Mouse (Mus musculus): ENCODE data around the gene Tardbp. TPM values are rescaled to one million over a fixed set of nuclear protein-coding genes. Genes with fewer than 3 reads are reported as not detected.
A peak's percentile ranks its signal among the peaks of the same experiment; 100 is the strongest.

The Tardbp gene
- total and polyA plus RNA-seq, 3 experiments = 176 to 618 (median 341) TPM

- H3K4me1 ChIP-seq (ENCODE audit: control insufficient read depth in 1 of 2, insufficient read depth in 2 of 2) = peaks cover 2 to 26% of the 10 kb centered on the region in 2 experiments; a peak in 3 of 4 replicates
- no peak overlapping the region for H3K9ac ChIP-seq (ENCODE audit: insufficient read depth, low read depth)
- TF ChIP-seq TCF12 (IDR thresholded peaks at IDR 0.05; ENCODE audit: low read depth, low read length) (peak; percentile 54; the same call in 1 of the 2 replicates), MAX (IDR thresholded peaks at IDR 0.05; ENCODE audit: low read length) (no peak), IRF4 (IDR thresholded peaks at IDR 0.05; ENCODE audit: low read depth, low read length) (peak; percentile 82), EP300 (IDR thresholded peaks at IDR 0.05; ENCODE audit: low read length) (peak; percentile 90)
- DNase-seq (ENCODE audit: extremely low read depth) = no peak
- H3K9me3 ChIP-seq (replicated peaks; ENCODE audit: low read length) = no peaks in the 10 kb centered on the region
- in situ Hi-C loops (cut with MboI; ENCODE audit: low pct_ligation_motif_present, low pct_unique_long_range_greater_than_20kb, low sequenced_read_pairs) = no loop called here
- no peak overlapping the region for H3K4me2 ChIP-seq (ENCODE audit: insufficient read depth, low read depth, poor library complexity, severe bottlenecking)
- no peaks in the 10 kb centered on the region for H3K27me3 ChIP-seq (replicated peaks)
- H3K27ac ChIP-seq (ENCODE audit: insufficient read depth, low read depth) = no peak overlapping the region
- H3K4me3 ChIP-seq (replicated peaks in 1 of 3; ENCODE audit: low read depth in 2 of 3, low read length in 2 of 3, poor library complexity in 1 of 3) = no peak overlapping the region
- dilution Hi-C loops (cut with MboI; ENCODE audit: extremely low pct_ligation_motif_present, extremely low pct_unique_long_range_greater_than_20kb, low sequenced_read_pairs) = no loop called here
- H3K36me3 ChIP-seq (replicated peaks in 1 of 2; ENCODE audit: control insufficient read depth in 1 of 2, insufficient read depth in 1 of 2, low read length in 1 of 2) = no peaks in the 10 kb centered on the region
- no peaks in the 10 kb centered on the region for H3K79me2 ChIP-seq (replicated peaks; ENCODE audit: control insufficient read depth, extremely low read depth, insufficient read depth, poor library complexity, severe bottlenecking)
Measured at GRCm38 (mm10) chr4:148632013-148632692, 5.3 kb upstream of the Tardbp start.

GRCm38 (mm10) chr4:148627246-148627645 is 427 bp upstream of the Tardbp start:
- no peak overlapping the region for H3K4me3 ChIP-seq (replicated peaks in 1 of 3; ENCODE audit: low read depth in 2 of 3, low read length in 2 of 3, poor library complexity in 1 of 3)

GRCm38 (mm10) chr4:148625756-148626622 is 830 bp downstream of the Tardbp start:
- H3K4me3 ChIP-seq (replicated peaks in 1 of 3; ENCODE audit: low read depth in 2 of 3, low read length in 2 of 3, poor library complexity in 1 of 3) = peak overlapping the region; percentile 87 to 99 (median 94)
- peak overlapping the region; percentile 99 for H3K9ac ChIP-seq (ENCODE audit: insufficient read depth, low read depth)
- peaks cover 34 to 41% of the 10 kb centered on the region in 2 experiments for H3K36me3 ChIP-seq (replicated peaks in 1 of 2; ENCODE audit: control insufficient read depth in 1 of 2, insufficient read depth in 1 of 2, low read length in 1 of 2)
- in situ Hi-C loops (cut with MboI; ENCODE audit: low pct_ligation_motif_present, low pct_unique_long_range_greater_than_20kb, low sequenced_read_pairs) = no loop called here
- H3K27me3 ChIP-seq (replicated peaks) = no peaks in the 10 kb centered on the region
- peaks cover 6 to 42% of the 10 kb centered on the region in 2 experiments for H3K4me1 ChIP-seq (ENCODE audit: control insufficient read depth in 1 of 2, insufficient read depth in 2 of 2)
- H3K79me2 ChIP-seq (replicated peaks; ENCODE audit: control insufficient read depth, extremely low read depth, insufficient read depth, poor library complexity, severe bottlenecking) = peaks cover 55% of the 10 kb centered on the region
- H3K4me2 ChIP-seq (ENCODE audit: insufficient read depth, low read depth, poor library complexity, severe bottlenecking) = peak overlapping the region; percentile 95; the same call in 1 of the 2 replicates
- TF ChIP-seq BHLHE40 (IDR thresholded peaks at IDR 0.05; ENCODE audit: low read depth, low read length) (peak; percentile 53), CTCF (conservative IDR thresholded peaks at IDR 0.05 in 1 of 2, IDR thresholded peaks at IDR 0.05 in 1 of 2; ENCODE audit: low read depth in 2 of 2, low read length in 2 of 2) (0 out of 4 replicates have a peak, but pooled peaks of 1 of the 2 experiments have one; percentile 4), POLR2AphosphoS2 (IDR thresholded peaks at IDR 0.05; ENCODE audit: low read depth, low read length) (peak; percentile 89), TBP (conservative IDR thresholded peaks at IDR 0.05; ENCODE audit: low read depth, low read length) (peak; percentile 27; the same call in 1 of the 2 replicates), MAX (IDR thresholded peaks at IDR 0.05; ENCODE audit: low read length) (peak; percentile 92), MYC (IDR thresholded peaks at IDR 0.05; ENCODE audit: low read depth, low read length) (peak; percentile 98), ZC3H11A (IDR thresholded peaks at IDR 0.05; ENCODE audit: low read depth, low read length) (no peak), ELF1 (IDR thresholded peaks at IDR 0.05; ENCODE audit: low read depth, low read length) (peak; percentile 38; the same call in 1 of the 2 replicates), MXI1 (IDR thresholded peaks at IDR 0.05; ENCODE audit: low read depth, low read length) (peak; percentile 94), ZMIZ1 (IDR thresholded peaks at IDR 0.05; ENCODE audit: low read depth, low read length) (0 out of 2 replicates have a peak, but pooled peaks have one; percentile 19), UBTF (IDR thresholded peaks at IDR 0.05; ENCODE audit: low read depth, low read length) (0 out of 2 replicates have a peak, but pooled peaks have one; percentile 35), MAZ (IDR thresholded peaks at IDR 0.05; ENCODE audit: low read depth, low read length) (peak; percentile 80; the same call in 1 of the 2 replicates), KAT2A (IDR thresholded peaks at IDR 0.05; ENCODE audit: insufficient replicate concordance, low read length) (peak; percentile 49; the same call in 1 of the 2 replicates), USF2 (conservative IDR thresholded peaks at IDR 0.05; ENCODE audit: low read depth, low read length) (no peak), NRF1 (IDR thresholded peaks at IDR 0.05; ENCODE audit: low read depth, low read length) (no peak)
- H3K9me3 ChIP-seq (replicated peaks; ENCODE audit: low read length) = no peaks in the 10 kb centered on the region
- peak overlapping the region; percentile 92 for H3K27ac ChIP-seq (ENCODE audit: insufficient read depth, low read depth)
- dilution Hi-C loops (cut with MboI; ENCODE audit: extremely low pct_ligation_motif_present, extremely low pct_unique_long_range_greater_than_20kb, low sequenced_read_pairs) = no loop called here
- peak; percentile 87 for DNase-seq (ENCODE audit: extremely low read depth)

More at GRCm38 (mm10) chr4:148627246-148627645, 427 bp upstream of the Tardbp start:
- H3K9ac ChIP-seq (ENCODE audit: insufficient read depth, low read depth) = peak overlapping the region; percentile 36
- in situ Hi-C loops (cut with MboI; ENCODE audit: low pct_ligation_motif_present, low pct_unique_long_range_greater_than_20kb, low sequenced_read_pairs) = no loop called here
- no peak overlapping the region for H3K27ac ChIP-seq (ENCODE audit: insufficient read depth, low read depth)
- no peak for DNase-seq (ENCODE audit: extremely low read depth)
- H3K79me2 ChIP-seq (replicated peaks; ENCODE audit: control insufficient read depth, extremely low read depth, insufficient read depth, poor library complexity, severe bottlenecking) = peaks cover 43% of the 10 kb centered on the region
- no peaks in the 10 kb centered on the region for H3K9me3 ChIP-seq (replicated peaks; ENCODE audit: low read length)
- dilution Hi-C loops (cut with MboI; ENCODE audit: extremely low pct_ligation_motif_present, extremely low pct_unique_long_range_greater_than_20kb, low sequenced_read_pairs) = no loop called here
- peak overlapping the region; percentile 45; the same call in 1 of the 2 replicates for H3K4me2 ChIP-seq (ENCODE audit: insufficient read depth, low read depth, poor library complexity, severe bottlenecking)
- H3K4me1 ChIP-seq (ENCODE audit: control insufficient read depth in 1 of 2, insufficient read depth in 2 of 2) = peaks cover 6 to 35% of the 10 kb centered on the region in 2 experiments
- TF ChIP-seq ZKSCAN1 (IDR thresholded peaks at IDR 0.05; ENCODE audit: borderline replicate concordance, low read depth, low read length) = no peak
- no peak for TF ChIP-seq MAFK (IDR thresholded peaks at IDR 0.05; ENCODE audit: insufficient replicate concordance, low read length)
- TF ChIP-seq GABPA (IDR thresholded peaks at IDR 0.05; ENCODE audit: insufficient replicate concordance, low read depth, low read length) = no peak
- no peak for TF ChIP-seq KAT2A (IDR thresholded peaks at IDR 0.05; ENCODE audit: insufficient replicate concordance, low read length)
- 0 out of 2 replicates have a peak, but pooled peaks have one; percentile 27 for TF ChIP-seq MAX (IDR thresholded peaks at IDR 0.05; ENCODE audit: low read length)
- TF ChIP-seq SIN3A (IDR thresholded peaks at IDR 0.05; ENCODE audit: low read length) = no peak
- 0 out of 2 replicates have a peak, but pooled peaks have one; percentile 32 for TF ChIP-seq ZMIZ1 (IDR thresholded peaks at IDR 0.05; ENCODE audit: low read depth, low read length)
- TF ChIP-seq MYC (IDR thresholded peaks at IDR 0.05; ENCODE audit: low read depth, low read length) = no peak
- H3K27me3 ChIP-seq (replicated peaks) = no peaks in the 10 kb centered on the region
- peaks cover 22 to 28% of the 10 kb centered on the region in 2 experiments for H3K36me3 ChIP-seq (replicated peaks in 1 of 2; ENCODE audit: control insufficient read depth in 1 of 2, insufficient read depth in 1 of 2, low read length in 1 of 2)
